Mouse (Mus musculus) stomach, postnatal 0 days (tissue): ENCODE measurements around the gene Tacr1.

ENCODE experiments used
- CTCF ChIP-seq: IDR thresholded peaks from 2 replicates; pipeline ENCODE4 v1.5.1; 2016; ENCODE audit warnings: antibody characterized with exemption, low read depth, mild to moderate bottlenecking, moderate library complexity
- EP300 ChIP-seq: optimal IDR thresholded peaks from 2 replicates; pipeline ENCODE3; 2016; ENCODE audit warnings: antibody characterized with exemption

DNA sequence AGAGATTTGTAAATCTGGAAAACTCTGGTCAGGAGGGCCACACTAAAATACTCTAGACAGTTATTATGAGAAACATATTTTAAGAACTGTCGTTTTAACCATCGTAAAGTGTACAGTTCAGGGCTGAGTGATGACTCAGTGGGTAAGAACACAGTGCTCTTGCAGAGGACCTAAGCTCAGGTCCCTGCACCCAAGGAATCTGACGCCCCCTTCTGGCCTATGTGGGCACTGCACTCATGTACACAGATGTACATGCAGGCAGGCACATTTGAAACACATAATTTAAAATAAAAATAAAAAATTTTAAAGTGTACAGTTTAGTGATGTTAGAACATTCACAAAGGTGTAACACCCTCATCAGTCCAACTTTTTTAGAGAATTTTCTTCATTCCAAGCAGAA is 147.1 kb downstream of the Tacr1 start:
- TF ChIP-seq CTCF (peak; percentile 45), EP300 (no peak)
